In genomic region chr12:98920194-98920991, GRCm38 (mm10) we compare ENCODE assay signal across 8 mouse cellular contexts. TPM values are rescaled to one million over a fixed set of nuclear protein-coding genes. Genes with fewer than 3 reads are reported as not detected.
DNase-seq lines count a peak whose midpoint lies in the region; ATAC-seq and TF ChIP-seq lines count a peak whose summit lies in the region.

Gene Ttc8, plus strand, starts transcription at chr12:98920574.

- H3K4me2 ChIP-seq in limb, embryonic 12.5 days, result peak within 1 kb of the TSS; percentile 73
- peak within 1 kb of the TSS; percentile 81 for H3K4me2 ChIP-seq in midbrain, embryonic 14.5 days (ENCODE audit: low read length)

- no peak for TF ChIP-seq CTCF in bone marrow macrophage, adult 2 months (IDR thresholded peaks at IDR 0.05; ENCODE audit: low read depth, low read length)
- no peak for TF ChIP-seq CTCF in embryonic fibroblast, embryonic 13.5 days (IDR thresholded peaks at IDR 0.05; ENCODE audit: borderline replicate concordance, insufficient read depth, low read length)

- H3K4me1 ChIP-seq in bone marrow macrophage, adult 2 months (ENCODE audit: control insufficient read depth, insufficient read depth, low read length), result peaks cover 4% of the 10 kb centered on the region; the same call in 1 of the 2 replicates
- H3K4me1 ChIP-seq in embryonic fibroblast, embryonic 13.5 days (ENCODE audit: control insufficient read depth, insufficient read depth, low read length), result no peaks in the 10 kb centered on the region
- peaks cover 7% of the 10 kb centered on the region for H3K4me1 ChIP-seq in limb, embryonic 12.5 days (replicated peaks)
- H3K4me1 ChIP-seq in midbrain, embryonic 14.5 days (ENCODE audit: control insufficient read depth, insufficient read depth, low read length), result peaks cover 21% of the 10 kb centered on the region

- peak within 1 kb of the TSS; percentile 97 for H3K4me3 ChIP-seq in bone marrow macrophage, adult 2 months (ENCODE audit: insufficient read depth, low read length)
- H3K4me3 ChIP-seq in embryonic fibroblast, embryonic 13.5 days (ENCODE audit: insufficient read depth, low read length), result peak within 1 kb of the TSS; percentile 76
- H3K4me3 ChIP-seq in limb, embryonic 12.5 days (replicated peaks), result peak within 1 kb of the TSS; percentile 67
- H3K4me3 ChIP-seq in midbrain, embryonic 14.5 days (replicated peaks; ENCODE audit: low read depth, low read length), result peak within 1 kb of the TSS; percentile 73

- peak; percentile 27; the same call in 1 of the 2 replicates for TF ChIP-seq POLR2A in bone marrow macrophage, adult 2 months (IDR thresholded peaks at IDR 0.05; ENCODE audit: borderline replicate concordance, low read depth, low read length)
- TF ChIP-seq POLR2A in embryonic fibroblast, embryonic 13.5 days (IDR thresholded peaks at IDR 0.05; ENCODE audit: low read depth, low read length), result peak; percentile 79

- no peaks in the 10 kb centered on the region for H3K9me3 ChIP-seq in limb, embryonic 12.5 days
- no peaks in the 10 kb centered on the region for H3K9me3 ChIP-seq in midbrain, embryonic 14.5 days (ENCODE audit: control insufficient read depth, low read length)

- WGBS in limb, embryonic 12.5 days, result under 1% methylated on average over 35 of the region's 35 CpGs
- WGBS in midbrain, embryonic 14.5 days, result under 1% methylated on average over 35 of the region's 35 CpGs

- H3K36me3 ChIP-seq in limb, embryonic 12.5 days, result no peaks in the 10 kb centered on the region
- H3K36me3 ChIP-seq in midbrain, embryonic 14.5 days (ENCODE audit: control insufficient read depth, insufficient read depth, low read length), result no peaks in the 10 kb centered on the region

- peak; percentile 99 for ATAC-seq in limb, embryonic 12.5 days (ENCODE audit: insufficient number of reproducible peaks, insufficient read depth, low FRiP score, low TSS enrichment, low read depth)
- peak; percentile 96 for ATAC-seq in midbrain, embryonic 14.5 days (ENCODE audit: low FRiP score, low TSS enrichment)

- DNase-seq in 3T3-L1 (ENCODE audit: low read depth, low spot score), result peak; percentile 88
- peak; percentile 82 for DNase-seq in heart, adult 8-10 months (ENCODE audit: low spot score)
- DNase-seq in kidney, adult 8-10 months, result peak; percentile 80 to 85
- DNase-seq in midbrain, embryonic 14.5 days, result peak; percentile 95
- DNase-seq in spleen, adult 18-20 months, result peak; percentile 60 to 76

- H3K27ac ChIP-seq in bone marrow macrophage, adult 2 months (ENCODE audit: insufficient read depth, low read depth, low read length), result peak within 1 kb of the TSS; percentile 45
- peak within 1 kb of the TSS; percentile 30; the same call in 1 of the 2 replicates for H3K27ac ChIP-seq in embryonic fibroblast, embryonic 13.5 days (ENCODE audit: insufficient read depth, low read length)
- peak within 1 kb of the TSS; percentile 85 for H3K27ac ChIP-seq in limb, embryonic 12.5 days
- peak within 1 kb of the TSS; percentile 91 for H3K27ac ChIP-seq in midbrain, embryonic 14.5 days (replicated peaks; ENCODE audit: low read depth, low read length)

- peak within 1 kb of the TSS; percentile 78 for H3K9ac ChIP-seq in limb, embryonic 12.5 days (replicated peaks)
- peak within 1 kb of the TSS; percentile 92 for H3K9ac ChIP-seq in midbrain, embryonic 14.5 days (replicated peaks; ENCODE audit: low read length)

- peaks cover 6% of the 10 kb centered on the region; the same call in 1 of the 2 replicates for H3K27me3 ChIP-seq in limb, embryonic 12.5 days
- H3K27me3 ChIP-seq in midbrain, embryonic 14.5 days (ENCODE audit: control insufficient read depth, insufficient read depth, low read length), result no peaks in the 10 kb centered on the region

RNA-seq across cellular contexts. Expression of gene Ttc8, which starts in this region (rescaled TPM):
- polyA plus RNA-seq in bone marrow macrophage, adult 2 months (2012; ENCODE audit: insufficient read depth, insufficient read length, missing spikeins), result 8.3 and 9.6 TPM in 2 replicates
- polyA plus RNA-seq in embryonic fibroblast, embryonic 13.5 days (2011; ENCODE audit: insufficient read length, low read depth, missing spikeins), result 25.4 and 34.1 TPM in 2 replicates
- 1 to 10 TPM; 4.1 to 7.3 (median 5.7) TPM for total RNA-seq in heart, adult 8-10 months (2022)
- 33.8 and 38.9 TPM in 2 replicates for polyA plus RNA-seq in limb, embryonic 12.5 days (2016; fragmentation: Nextera tagmentation; extraction: Ambion mirVana)
- polyA plus RNA-seq in midbrain, embryonic 14.5 days (2014; fragmentation: Nextera tagmentation; extraction: Ambion mirVana), result 27.7 and 38.5 TPM in 2 replicates

Comparison
In these comparisons a context has a peak if more than half of its experiments do, and no peak if none do; other contexts are left out.
1. Peak in every context shown above with its lines: DNase-seq, ATAC-seq, H3K4me3 ChIP-seq and H3K27ac ChIP-seq.
2. H3K27ac ChIP-seq: peak in every context shown above with its lines; median percentile 91 in midbrain, embryonic 14.5 days; 85 in limb, embryonic 12.5 days; 45 in bone marrow macrophage, adult 2 months; 30 in embryonic fibroblast, embryonic 13.5 days.